Mouse (Mus musculus) gastrocnemius, adult 2 months (tissue): ENCODE measurements around the gene Apeh. TPM values are rescaled to one million over a fixed set of nuclear protein-coding genes. Genes with fewer than 3 reads are reported as not detected.
A peak's percentile ranks its signal among the peaks of the same experiment; 100 is the strongest.

ENCODE experiments used
- DNase-seq: peaks from one replicate; pipeline ENCODE4 v3.0.0; 2022
- H3K27ac ChIP-seq: fragments of 200-600 bp; 2 replicates; pipeline ENCODE4 v1.8.1; 2022; ENCODE audit warnings: mild to moderate bottlenecking
- H3K4me3 ChIP-seq: fragments of 200-600 bp; 2 replicates; pipeline ENCODE4 v1.8.1; 2022; ENCODE audit warnings: mild to moderate bottlenecking, moderate library complexity
- CTCF ChIP-seq: fragments of 200-600 bp; IDR thresholded peaks from 2 replicates; pipeline ENCODE4 v1.8.1; 2022; ENCODE audit warnings: antibody characterized with exemption, mild to moderate bottlenecking, moderate library complexity
- intact Hi-C: fragments of 180-260 bp; cut with DNase I; formaldehyde crosslinking; loops from one replicate; pipeline ENCODE4 v1.15.1; 2025
- total RNA-seq, 2 experiments: library from RNA; stranded (reverse); gene quantifications; 2 replicates each; pipeline ENCODE4 v1.2.3; 2021

Apeh gene
- total RNA-seq, 2 experiments from 2014 or later, result 30.6 to 33.4 TPM

DNA sequence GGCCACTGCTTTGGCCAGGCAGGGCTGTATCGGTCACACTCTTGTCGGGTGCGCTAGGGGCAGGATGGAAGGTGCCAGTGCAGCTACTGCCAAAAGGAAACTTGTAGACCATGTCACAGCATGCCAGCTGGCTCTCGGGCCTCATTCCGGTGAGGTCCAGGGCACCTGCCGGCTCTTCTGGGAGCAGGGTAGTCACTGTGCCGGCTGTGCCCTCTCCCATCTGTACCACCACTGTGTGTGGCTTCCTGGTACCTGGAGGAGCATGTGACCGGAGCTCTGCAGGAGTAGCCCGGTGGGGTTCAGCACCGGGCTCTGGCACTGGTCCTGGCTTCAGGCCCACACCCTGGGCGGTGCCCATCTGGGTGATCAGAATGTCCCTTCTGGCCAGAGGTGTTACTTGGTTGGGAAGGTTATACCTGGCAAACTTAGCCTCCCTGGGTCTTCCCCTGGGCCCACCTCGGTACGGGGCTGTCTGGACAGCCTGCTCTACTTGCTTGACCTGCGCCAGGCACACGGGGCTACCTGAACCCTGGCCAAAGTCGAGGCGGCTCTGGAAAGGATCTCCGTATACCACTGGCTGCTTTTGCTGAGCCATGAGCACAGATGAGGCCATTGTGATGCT lies 18.4 kb upstream of the Apeh start:
- intact Hi-C loops, result no loop called here
- DNase-seq, result peak; percentile 91
- H3K4me3 ChIP-seq, result no peak overlapping the region
- H3K27ac ChIP-seq, result peak overlapping the region; percentile 60; the same call in 1 of the 2 replicates
- no peak for TF ChIP-seq CTCF

DNA sequence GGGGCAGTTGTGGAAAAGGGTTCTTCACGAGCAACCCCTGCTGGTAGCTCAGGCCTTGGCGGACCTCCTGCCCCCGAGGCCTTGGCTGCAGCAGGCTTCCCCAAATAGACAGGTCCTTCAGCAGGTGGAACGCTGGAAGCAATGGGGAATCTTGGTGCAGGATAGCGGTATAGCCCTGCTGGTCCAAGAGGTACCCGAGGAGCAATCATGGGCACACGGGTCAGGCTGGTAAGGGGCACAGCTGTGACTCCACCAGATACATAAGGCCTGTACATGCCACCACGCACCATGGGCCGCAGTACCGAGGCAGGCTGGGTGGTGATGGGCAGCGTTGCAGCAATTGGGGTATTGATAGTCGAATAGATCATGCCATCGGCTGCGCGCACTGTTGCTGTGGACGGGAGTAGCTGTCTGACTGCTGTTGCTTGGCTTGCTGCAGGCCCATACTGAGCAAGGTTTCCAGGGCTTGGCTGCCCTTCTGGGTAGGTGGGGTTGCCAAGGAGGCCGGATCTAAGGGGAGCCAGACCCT lies 17.3 kb upstream of the Apeh start:
- peak; percentile 12; the same call in 1 of the 2 replicates for TF ChIP-seq CTCF
- Histone ChIP-seq H3K27ac (no peak overlapping the region), H3K4me3 (peak overlapping the region; percentile 59)
- peak; percentile 52 for DNase-seq
- intact Hi-C loops, result no loop called here

DNA sequence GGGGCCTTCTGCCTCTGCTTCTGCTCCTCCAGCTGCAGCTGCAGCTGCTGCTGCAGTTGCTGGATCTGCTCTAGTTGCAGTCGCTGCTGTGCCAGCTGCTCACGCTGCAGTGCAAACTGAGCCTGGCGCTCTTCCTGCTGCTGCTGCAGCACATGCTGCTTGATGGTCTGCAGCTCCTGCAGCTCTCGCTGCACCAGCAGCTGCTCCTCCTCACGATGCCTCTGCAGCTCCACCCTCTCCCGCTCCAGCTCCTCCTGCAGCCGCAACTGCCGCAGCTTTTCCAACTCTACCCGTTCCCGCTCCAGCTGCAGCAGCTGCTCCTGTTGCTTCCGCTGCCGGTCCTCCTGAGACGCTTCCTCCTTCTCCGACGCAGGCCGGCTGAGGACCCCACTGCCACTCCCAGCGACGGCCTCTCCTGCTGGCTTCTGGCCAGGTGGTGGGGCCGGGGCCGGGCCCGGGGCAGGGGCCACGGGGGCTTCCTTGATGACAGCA lies 16.7 kb upstream of the Apeh start:
- no peak for TF ChIP-seq CTCF
- intact Hi-C loops, result no loop called here
- Histone ChIP-seq H3K27ac (no peak overlapping the region), H3K4me3 (peak overlapping the region; percentile 59)
- no peak for DNase-seq

DNA sequence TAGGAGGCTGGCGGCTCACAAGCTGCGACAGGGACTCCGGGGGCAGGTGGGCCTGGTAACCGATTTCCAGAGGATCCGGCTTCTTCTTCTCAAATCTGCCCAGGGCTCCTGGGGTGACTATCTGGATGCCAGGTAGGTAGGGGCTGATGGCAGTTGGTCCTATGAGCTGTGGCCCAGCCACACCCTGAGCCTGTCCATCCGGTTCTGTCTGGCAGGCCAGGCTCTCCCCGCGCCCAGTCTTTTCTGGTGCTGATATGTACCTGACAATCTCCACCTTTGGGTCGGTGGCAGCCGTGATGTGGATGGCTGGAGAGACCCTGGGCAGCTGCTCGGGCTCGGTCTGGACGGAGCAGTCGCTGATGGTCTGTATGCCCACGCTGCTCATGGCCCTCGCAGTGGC lies 15.8 kb upstream of the Apeh start:
- intact Hi-C loops, result no loop called here
- TF ChIP-seq CTCF, result no peak
- DNase-seq, result no peak
- H3K4me3 ChIP-seq, result no peak overlapping the region
- no peak overlapping the region for H3K27ac ChIP-seq

DNA sequence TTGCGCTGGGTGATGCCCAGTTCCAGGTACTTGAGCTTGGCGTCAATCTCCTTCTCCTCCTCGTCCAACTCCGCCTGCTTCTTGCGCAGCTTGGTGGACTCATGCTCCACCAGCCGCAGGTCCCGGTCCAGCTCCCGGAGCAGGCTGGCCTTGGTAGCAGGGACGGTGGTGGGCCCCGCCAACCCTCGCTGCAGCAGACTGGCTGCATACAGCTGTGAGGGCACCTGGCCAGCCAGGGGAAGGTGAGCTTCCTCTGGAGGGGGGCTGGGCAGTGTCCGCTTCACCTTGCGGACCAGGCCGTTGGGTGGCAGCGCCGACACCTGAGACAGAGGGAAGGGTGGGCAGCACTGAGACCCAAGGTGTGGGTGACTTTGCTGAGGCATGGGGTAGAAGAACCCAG lies 13.5 kb upstream of the Apeh start:
- no peak for TF ChIP-seq CTCF
- H3K4me3 ChIP-seq, result no peak overlapping the region
- intact Hi-C loops, result no loop called here

DNA sequence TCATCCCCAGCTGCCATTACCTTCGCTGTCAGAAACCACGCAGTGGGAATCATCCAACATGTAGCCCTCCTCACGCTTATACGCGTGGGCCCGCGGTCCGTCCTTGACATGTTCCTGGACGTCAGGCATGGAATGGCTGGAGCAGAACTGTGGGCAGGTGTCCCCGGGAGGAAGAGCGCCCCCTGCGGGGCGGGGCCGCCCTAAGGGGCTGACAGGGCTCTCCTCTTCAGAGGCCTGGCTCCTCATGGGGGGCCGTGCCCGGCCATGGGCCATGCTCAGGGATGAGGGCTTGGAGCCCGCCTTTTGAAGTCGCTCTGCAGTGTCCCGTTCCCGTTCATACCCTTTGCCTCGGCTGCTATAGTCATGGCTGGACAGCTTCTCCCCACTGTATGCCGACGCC lies 11.7 kb upstream of the Apeh start:
- Histone ChIP-seq H3K4me3 (no peak overlapping the region), H3K27ac (no peak overlapping the region)
- no peak for DNase-seq
- TF ChIP-seq CTCF, result no peak; the same call in 1 of the 2 replicates
- intact Hi-C loops, result no loop called here

More for the DNA sequence above, 13.5 kb upstream of the Apeh start:
- no peak overlapping the region for H3K27ac ChIP-seq
- DNase-seq, result no peak

DNA sequence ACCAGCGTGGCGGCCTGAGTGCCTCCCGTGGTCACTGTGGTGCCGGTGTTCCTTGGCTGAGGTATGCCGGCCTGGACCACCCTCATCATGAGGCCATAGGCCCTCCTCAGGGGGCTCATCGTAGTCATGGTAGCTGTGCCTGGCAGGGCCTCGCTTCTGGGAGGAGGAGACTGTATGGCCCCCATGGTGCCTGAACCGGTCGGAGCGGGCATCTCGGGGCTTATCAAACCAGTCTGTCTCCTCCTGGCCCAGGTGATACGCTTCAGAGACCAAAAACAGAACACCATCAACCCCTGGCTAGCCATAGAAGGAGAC lies 11.1 kb upstream of the Apeh start:
- intact Hi-C loops, result no loop called here
- DNase-seq, result no peak
- Histone ChIP-seq H3K4me3 (no peak overlapping the region), H3K27ac (no peak overlapping the region)
- TF ChIP-seq CTCF, result no peak

DNA sequence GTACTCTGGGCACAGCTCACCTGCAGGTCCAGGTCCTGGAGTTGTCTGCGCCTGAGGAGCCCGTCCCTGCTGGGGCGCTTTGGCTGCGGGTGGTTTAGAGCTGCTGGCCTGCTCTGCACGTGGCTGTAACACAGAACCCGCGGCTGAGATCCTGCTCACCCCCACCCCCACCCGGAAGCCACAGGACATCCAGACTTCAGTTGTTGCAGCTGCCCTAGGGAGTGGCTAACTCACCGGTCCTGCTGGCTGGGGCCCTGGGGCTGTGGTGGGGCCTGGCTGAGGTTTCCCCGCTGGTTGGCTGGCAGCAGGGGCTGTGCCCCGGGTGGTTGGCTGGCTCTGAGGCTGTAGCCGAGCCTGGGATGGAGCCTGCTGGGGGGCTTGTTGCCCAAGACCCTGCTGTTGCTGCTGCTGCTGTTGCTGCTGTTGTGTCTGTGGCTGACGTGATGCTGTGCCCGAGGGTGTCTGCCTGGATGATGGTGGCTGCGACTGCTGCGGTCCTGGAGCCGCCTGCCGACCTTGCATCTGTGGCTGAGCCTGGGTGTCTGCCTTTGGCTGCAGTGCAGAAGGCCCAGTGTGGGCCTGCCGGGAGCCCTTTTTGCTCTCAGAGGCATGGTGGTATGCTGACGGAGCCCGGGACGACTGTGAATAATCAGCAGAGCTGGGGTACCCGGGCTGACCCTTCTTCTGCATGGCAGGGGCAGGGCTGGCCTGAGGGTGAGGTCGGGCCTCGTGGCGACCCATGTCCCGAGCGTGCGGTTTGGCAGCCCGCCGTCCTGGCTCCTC lies 10.6 kb upstream of the Apeh start:
- intact Hi-C loops, result no loop called here
- DNase-seq, result no peak
- TF ChIP-seq CTCF, result no peak
- Histone ChIP-seq H3K4me3 (no peak overlapping the region), H3K27ac (no peak overlapping the region)

DNA sequence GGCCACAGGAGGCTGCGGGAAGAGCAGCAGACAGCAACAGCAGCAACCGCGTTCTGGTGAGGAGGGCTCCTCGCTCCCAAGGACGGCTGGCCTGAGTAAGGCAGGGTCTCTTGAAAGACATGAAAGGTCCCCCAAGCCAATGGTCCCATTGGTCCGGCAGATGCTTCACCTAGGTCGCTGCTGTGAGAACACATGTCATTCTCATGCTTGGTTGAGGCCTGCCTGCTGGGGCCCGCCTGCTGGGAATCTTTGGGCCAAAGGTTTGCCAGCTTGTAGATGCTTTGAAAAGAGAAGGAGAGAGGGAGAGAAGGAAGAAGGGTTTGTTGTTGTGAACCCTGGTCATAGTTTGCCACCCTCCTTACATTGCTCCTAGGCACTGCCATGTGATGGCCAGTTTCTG lies 5.2 kb upstream of the Apeh start:
- DNase-seq, result no peak
- no peak for TF ChIP-seq CTCF
- H3K27ac ChIP-seq, result no peak overlapping the region
- intact Hi-C loops, result loop anchor here (5.0 to 10.0 kb wide), 2 partner anchors 38 to 315 kb away; no protein-coding TSS in a partner anchor
- no peak overlapping the region for H3K4me3 ChIP-seq

DNA sequence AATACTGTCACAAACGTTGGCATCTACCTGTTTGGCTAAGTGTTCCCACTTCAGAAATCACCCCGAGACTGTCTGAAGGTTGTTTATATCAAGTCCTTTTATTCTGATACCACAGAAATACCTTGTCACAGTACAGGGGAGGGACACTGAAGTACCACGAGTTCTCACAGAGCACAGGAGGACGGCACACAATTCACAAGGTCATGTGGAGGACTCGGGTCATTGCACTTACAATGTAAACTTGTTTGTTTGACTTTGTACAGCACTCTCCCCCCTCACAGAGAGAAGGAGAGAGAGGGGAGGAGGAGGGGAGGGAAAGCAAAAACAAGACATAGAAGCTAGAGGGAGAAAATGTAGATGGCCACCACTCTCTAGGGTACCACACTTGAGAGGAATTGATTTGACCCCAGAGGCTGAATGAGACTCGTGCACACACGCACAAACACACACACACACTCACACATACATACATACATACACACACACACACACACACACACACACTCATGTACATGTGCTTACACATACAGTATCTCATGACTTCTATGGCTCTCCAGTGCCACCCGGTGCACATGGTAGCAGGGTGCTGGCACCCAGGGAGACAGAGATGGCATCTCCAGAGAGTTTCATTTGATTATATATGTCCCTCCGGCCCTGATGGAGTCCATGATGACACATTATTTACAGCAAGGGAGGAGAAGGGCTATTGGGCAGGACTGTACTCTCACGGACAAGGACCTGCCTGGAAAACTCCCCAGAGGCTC lies 1.7 kb upstream of the Apeh start:
- Histone ChIP-seq H3K27ac (peak overlapping the region; percentile 13; the same call in 1 of the 2 replicates), H3K4me3 (no peak overlapping the region)
- TF ChIP-seq CTCF, result no peak
- DNase-seq, result no peak
- intact Hi-C loops, result loop anchor here (1.0 to 10.0 kb wide), 4 partner anchors 41 to 319 kb away; no protein-coding TSS in a partner anchor

DNA sequence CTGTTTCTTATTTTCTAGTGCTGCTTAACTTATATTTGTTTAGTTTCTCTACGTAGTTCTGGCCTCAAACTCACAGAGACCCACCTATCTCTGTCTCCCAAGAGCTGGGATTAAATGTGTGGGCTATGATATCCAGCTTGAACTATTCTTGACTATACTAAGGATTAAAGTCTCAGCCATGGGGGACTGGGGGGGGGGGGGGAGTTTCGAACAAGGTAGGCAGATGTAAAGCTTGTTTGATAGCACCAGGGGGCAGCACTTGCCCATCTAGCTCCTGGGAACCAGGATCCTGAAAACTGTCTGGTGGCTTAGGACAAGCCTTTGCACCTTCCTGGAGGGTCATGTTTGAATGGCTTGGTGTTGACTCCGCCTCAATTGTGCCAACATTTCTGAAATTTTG lies 1.1 kb upstream of the Apeh start:
- Histone ChIP-seq H3K27ac (peak overlapping the region; percentile 92), H3K4me3 (peak overlapping the region; percentile 96)
- DNase-seq, result peak; percentile 72
- TF ChIP-seq CTCF, result peak; percentile 75
- intact Hi-C loops, result loop anchor here (1.0 to 10.0 kb wide), 4 partner anchors 42 to 319 kb away; no protein-coding TSS in a partner anchor

DNA sequence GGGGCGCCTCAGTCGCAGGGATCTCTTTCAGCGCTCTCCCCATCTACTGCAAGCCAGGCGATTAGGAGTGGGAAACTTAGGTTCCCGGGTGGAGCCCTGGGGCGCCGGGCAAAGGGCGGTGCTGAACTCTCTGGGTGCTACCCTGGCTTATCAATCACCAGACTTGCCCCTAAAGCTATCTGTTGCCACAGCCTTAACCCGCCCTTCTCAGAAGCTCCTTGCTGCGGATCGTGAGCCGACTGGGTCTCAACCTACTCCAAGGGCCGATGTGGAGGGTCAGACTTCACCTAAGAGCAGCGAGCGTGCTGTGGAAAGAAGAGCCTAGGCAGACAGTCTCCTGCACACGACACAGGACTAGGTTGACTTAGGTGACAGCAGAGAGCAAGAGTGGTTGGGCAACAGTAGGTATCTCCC lies 599 bp upstream of the Apeh start:
- peak overlapping the region; percentile 92 for H3K27ac ChIP-seq
- no peak for DNase-seq
- intact Hi-C loops, result loop anchor here (1.0 to 10.0 kb wide), 4 partner anchors 42 to 320 kb away; no protein-coding TSS in a partner anchor

More for the DNA sequence above, 599 bp upstream of the Apeh start:
- peak overlapping the region; percentile 96 for H3K4me3 ChIP-seq
- TF ChIP-seq CTCF, result no peak
